In the genomic region with DNA sequence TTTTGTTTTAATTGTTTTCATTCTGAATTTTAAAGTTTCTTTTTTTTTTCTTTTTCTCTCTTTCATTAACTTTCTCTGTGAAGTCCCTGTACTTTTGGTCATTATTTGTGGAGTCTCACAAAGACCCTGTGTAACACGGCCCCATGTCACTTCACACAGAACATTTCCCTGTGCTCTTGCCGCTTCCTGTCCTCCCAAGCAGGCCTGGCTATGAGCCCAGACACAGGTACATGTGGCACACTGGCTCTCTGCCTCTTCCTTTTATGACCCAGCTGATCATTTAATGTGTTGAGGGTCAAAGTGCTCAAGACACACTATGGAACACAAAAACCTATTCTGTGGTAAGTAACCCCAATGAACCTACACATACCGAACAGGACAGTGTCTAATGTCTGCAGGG, we compare ENCODE assay signal across 15 mouse cellular contexts.
DNase-seq lines count a peak whose midpoint lies in the region; TF ChIP-seq lines count a peak whose summit lies in the region.
"Had no signal": no experiment of that assay in that cellular context is flagged by ENCODE, and none has a peak within 500 bp of the region (broad histone marks: within the 10 kb centered on the region; RNA-seq: fewer than 3 reads in every experiment).

No protein-coding gene starts in this region.

- no peak overlapping the region for H3K27ac ChIP-seq in kidney, adult 2 months (ENCODE audit: insufficient read depth, low read depth, low read length)
- H3K27ac ChIP-seq: hindbrain, postnatal 0 days; liver, embryonic 13.5 days; midbrain, embryonic 10.5 days; neural tube, embryonic 12.5 days; stomach, embryonic 15.5 days had no signal

- H3K27me3 ChIP-seq in kidney, adult 2 months (replicated peaks; ENCODE audit: control insufficient read depth, insufficient read depth, low read length), result no peaks in the 10 kb centered on the region
- H3K27me3 ChIP-seq: liver, embryonic 13.5 days; neural tube, embryonic 12.5 days; Patski; stomach, embryonic 15.5 days had no signal

- H3K4me3 ChIP-seq in kidney, adult 2 months (ENCODE audit: insufficient read depth, low read depth, low read length), result no peak overlapping the region
- H3K4me3 ChIP-seq: liver, embryonic 13.5 days; midbrain, embryonic 10.5 days; neural tube, embryonic 12.5 days; stomach, embryonic 15.5 days had no signal

- TF ChIP-seq CTCF in kidney, adult 2 months (conservative IDR thresholded peaks at IDR 0.05; ENCODE audit: insufficient read depth, insufficient read length, low read depth, low read length), result no peak

- WGBS in kidney, adult 2 months, result 48% methylated on average over 3 of the region's 3 CpGs

- no peaks in the 10 kb centered on the region for H3K36me3 ChIP-seq in kidney, adult 2 months (ENCODE audit: control insufficient read depth, insufficient read depth, low read length)
- H3K36me3 ChIP-seq: liver, embryonic 13.5 days; midbrain, embryonic 10.5 days; neural tube, embryonic 12.5 days; stomach, embryonic 15.5 days had no signal

- no peak for TF ChIP-seq POLR2A in kidney, adult 2 months (IDR thresholded peaks at IDR 0.05; ENCODE audit: low read depth, low read length)

- peak; percentile 80 to 81 for DNase-seq in cerebellum, postnatal 14 days
- no peak for DNase-seq in cerebellum, adult 9-10 months
- peak; percentile 26 for DNase-seq in adrenal gland, postnatal 14 days
- peak; percentile 24 for DNase-seq in heart, adult 8-10 months (ENCODE audit: low spot score)
- peak; percentile 56 for DNase-seq in kidney, adult 2 months
- DNase-seq in frontal cortex, adult 2 months (ENCODE audit: extremely low spot score in 1 of 2, low spot score in 1 of 2), result no peak
- no peak for DNase-seq in gastrocnemius, postnatal 14 days
- no peak for DNase-seq in thymus, postnatal 10 days (ENCODE audit: low spot score in 2 of 2)
- DNase-seq: liver, embryonic 13.5 days; right cerebral cortex, adult 18-20 months had no signal

- intact Hi-C loops in gastrocnemius, postnatal 14 days (cut with DNase I; ENCODE audit: low total_unique reads), result no loop called here

- H3K4me1 ChIP-seq in kidney, adult 2 months (ENCODE audit: control insufficient read depth, insufficient read depth, low read length), result no peaks in the 10 kb centered on the region
- H3K4me1 ChIP-seq: liver, embryonic 13.5 days; neural tube, embryonic 12.5 days had no signal

Comparison
In these comparisons a context has a peak if more than half of its experiments do, and no peak if none do; other contexts are left out.
1. DNase-seq: peak in cerebellum, postnatal 14 days (2 of 2), adrenal gland, postnatal 14 days (single experiment), heart, adult 8-10 months (single experiment) and kidney, adult 2 months (single experiment); none in cerebellum, adult 9-10 months (single experiment), frontal cortex, adult 2 months (0 of 2), gastrocnemius, postnatal 14 days (single experiment) and thymus, postnatal 10 days (0 of 2).